Mouse (Mus musculus) myocyte (in vitro differentiated cells): Measurements from ENCODE around the gene Slc32a1. TPM values are rescaled to one million over a fixed set of nuclear protein-coding genes. Genes with fewer than 3 reads are reported as not detected.

ENCODE experiments used
- H3K27me3 ChIP-seq: one replicate; pipeline ENCODE4 v1.6.1; 2011; ENCODE audit not compliant: control insufficient read depth, insufficient read depth, insufficient read length
- H3K36me3 ChIP-seq: one replicate; pipeline ENCODE4 v1.6.1; 2011; ENCODE audit not compliant: control insufficient read depth, insufficient read depth
- H3K4me2 ChIP-seq: one replicate; pipeline ENCODE4 v1.6.1; 2011; ENCODE audit warnings: low read depth, control low read depth
- H3K4me3 ChIP-seq: one replicate; pipeline ENCODE4 v1.5.1; 2011; ENCODE audit warnings: mild to moderate bottlenecking, control low read depth, moderate library complexity
- H3K79me2 ChIP-seq: one replicate; pipeline ENCODE4 v1.6.1; 2011; ENCODE audit not compliant: control insufficient read depth, insufficient read depth
- H3ac ChIP-seq: one replicate; pipeline ENCODE4 v1.6.1; 2011; ENCODE audit not compliant: control insufficient read depth, insufficient read length
- CEBPB ChIP-seq: IDR thresholded peaks from 2 replicates; pipeline ENCODE4 v1.6.1; 2011; ENCODE audit warnings: mild to moderate bottlenecking, moderate library complexity; ENCODE audit not compliant: poor library complexity, insufficient read depth, severe bottlenecking
- E2F4 ChIP-seq: IDR thresholded peaks from one replicate; pipeline ENCODE4 v1.6.1; 2011; ENCODE audit warnings: mild to moderate bottlenecking, control low read depth, moderate library complexity; ENCODE audit not compliant: insufficient read depth
- MAX ChIP-seq: IDR thresholded peaks from one replicate; pipeline ENCODE4 v1.6.1; 2011; ENCODE audit warnings: low read depth, mild to moderate bottlenecking, control low read depth
- MYOD1 ChIP-seq, 3 experiments: IDR thresholded peaks; one replicate each; pipeline ENCODE4 v1.6.1; 2011; ENCODE audit warnings: control low read depth in 2 of 3, low read depth in 2 of 3, mild to moderate bottlenecking in 2 of 3, moderate library complexity in 1 of 3; ENCODE audit not compliant: insufficient read length in 2 of 3, control insufficient read depth in 1 of 3
- MYOG ChIP-seq, 3 experiments: IDR thresholded peaks; one replicate each; pipeline ENCODE4 v1.6.1; 2011; ENCODE audit warnings: control low read depth in 2 of 3, low read depth in 2 of 3, mild to moderate bottlenecking in 2 of 3; ENCODE audit not compliant: insufficient read length in 2 of 3, control insufficient read depth in 1 of 3, insufficient read depth in 1 of 3
- POLR2A ChIP-seq: IDR thresholded peaks from one replicate; pipeline ENCODE4 v1.6.1; 2011; ENCODE audit warnings: low read depth, mild to moderate bottlenecking, control low read depth, moderate library complexity; ENCODE audit not compliant: insufficient read length
- POLR2AphosphoS2 ChIP-seq: IDR thresholded peaks from one replicate; pipeline ENCODE4 v1.6.1; 2011; ENCODE audit warnings: low read depth, control low read depth; ENCODE audit not compliant: insufficient read length
- REST ChIP-seq: IDR thresholded peaks from one replicate; pipeline ENCODE4 v1.6.1; 2011; ENCODE audit warnings: mild to moderate bottlenecking, control low read depth, moderate library complexity; ENCODE audit not compliant: insufficient read depth, insufficient read length
- SRF ChIP-seq: IDR thresholded peaks from one replicate; pipeline ENCODE4 v1.6.1; 2011; ENCODE audit warnings: low read depth; ENCODE audit not compliant: control insufficient read depth, insufficient read length
- TCF12 ChIP-seq: IDR thresholded peaks from one replicate; pipeline ENCODE4 v1.6.1; 2011; ENCODE audit warnings: mild to moderate bottlenecking, control low read depth; ENCODE audit not compliant: poor library complexity, insufficient read depth, severe bottlenecking
- TCF3 ChIP-seq: IDR thresholded peaks from one replicate; pipeline ENCODE4 v1.6.1; 2011; ENCODE audit warnings: low read depth, control low read depth; ENCODE audit not compliant: insufficient read length
- USF1 ChIP-seq: IDR thresholded peaks from one replicate; pipeline ENCODE4 v1.6.1; 2011; ENCODE audit warnings: low read depth, mild to moderate bottlenecking, control low read depth, moderate library complexity
- polyA plus RNA-seq: library from polyadenylated mRNA; unstranded; fragments of >200 nt; fragmentation: generic; extraction: Trizol; gene quantifications from one replicate; pipeline ENCODE4 v1.2.1, GENCODE M21; 2012; ENCODE audit warnings: missing spikeins

Slc32a1 gene
- polyA plus RNA-seq, 1 experiment: not detected

- peaks cover 90% of the 10 kb centered on the region for H3K27me3 ChIP-seq
These were observed 4.7 kb downstream of the Slc32a1 start for GRCm38 (mm10) chr2:158615161-158615680.

GRCm38 (mm10) chr2:158615702-158616101 is 5.1 kb downstream of the Slc32a1 start:
- Histone ChIP-seq H3K27me3 (peaks cover 90% of the 10 kb centered on the region), H3K79me2 (no peaks in the 10 kb centered on the region), H3K4me2 (no peak overlapping the region), H3ac (no peak overlapping the region), H3K36me3 (no peaks in the 10 kb centered on the region), H3K4me3 (no peak overlapping the region)
- no peak for TF ChIP-seq MYOD1 (IDR thresholded peaks at IDR 0.05; ENCODE audit: control insufficient read depth in 1 of 3, insufficient read length in 2 of 3, low read depth in 2 of 3)

More at GRCm38 (mm10) chr2:158615161-158615680, 4.7 kb downstream of the Slc32a1 start:
- Histone ChIP-seq H3ac (no peak overlapping the region), H3K4me2 (no peak overlapping the region), H3K4me3 (no peak overlapping the region), H3K79me2 (no peaks in the 10 kb centered on the region), H3K36me3 (no peaks in the 10 kb centered on the region)
- no peak for TF ChIP-seq CEBPB
- no peak for TF ChIP-seq POLR2AphosphoS2
- TF ChIP-seq E2F4: no peak

DNA sequence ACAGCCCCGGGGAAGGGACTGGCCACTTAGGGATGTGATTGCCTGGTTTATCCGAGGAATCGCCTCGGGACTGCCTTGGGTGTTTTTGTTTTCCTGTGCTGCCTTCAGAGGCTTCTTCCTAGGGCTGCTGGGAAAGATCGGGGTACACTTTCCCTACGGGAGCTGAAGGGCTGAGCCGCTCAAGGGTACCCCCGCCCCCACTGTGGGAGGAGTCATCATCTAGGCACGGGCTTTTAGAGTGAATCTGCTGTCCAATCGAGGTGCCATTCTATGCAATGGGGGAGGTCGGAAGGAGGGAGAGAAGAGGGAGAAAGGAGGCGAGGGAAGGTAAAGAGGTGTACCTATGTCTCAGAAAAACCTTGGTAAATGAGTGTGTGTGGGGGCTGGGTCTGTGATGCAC is 5.7 kb downstream of the Slc32a1 start:
- TF ChIP-seq POLR2AphosphoS2 (no peak), TCF12 (no peak), SRF (no peak), TCF3 (no peak), POLR2A (no peak), E2F4 (no peak), REST (no peak), CEBPB (no peak), MAX (no peak), MYOG (IDR thresholded peaks at IDR 0.05; ENCODE audit: control insufficient read depth in 1 of 3, insufficient read depth in 1 of 3, insufficient read length in 2 of 3, low read depth in 2 of 3) (no peak), USF1 (no peak), MYOD1 (IDR thresholded peaks at IDR 0.05; ENCODE audit: control insufficient read depth in 1 of 3, insufficient read length in 2 of 3, low read depth in 2 of 3) (no peak)
- peaks cover 90% of the 10 kb centered on the region for H3K27me3 ChIP-seq
- H3K36me3 ChIP-seq: no peaks in the 10 kb centered on the region
- H3K4me3 ChIP-seq: no peak overlapping the region
- H3ac ChIP-seq: no peak overlapping the region
- no peak overlapping the region for H3K4me2 ChIP-seq
- no peaks in the 10 kb centered on the region for H3K79me2 ChIP-seq

DNA sequence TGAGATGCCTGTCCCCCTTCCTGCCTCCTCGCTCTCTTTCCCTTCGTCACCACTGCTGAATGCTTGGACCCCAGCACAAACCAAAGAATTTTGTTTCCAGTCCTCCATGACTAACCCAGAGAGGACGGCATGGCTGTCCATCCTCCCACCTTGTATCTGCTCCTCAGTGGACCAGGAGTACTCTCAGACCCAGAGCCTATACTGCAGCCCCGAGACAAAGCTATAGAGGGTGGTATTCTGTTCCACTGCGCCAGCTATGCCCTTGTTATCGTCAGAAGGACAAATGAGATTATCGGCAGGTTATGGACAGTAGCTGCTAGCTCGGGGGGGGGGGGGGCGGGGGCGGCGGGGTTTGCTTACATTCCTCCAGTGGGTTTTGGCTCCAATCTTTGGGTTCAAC is 6.2 kb downstream of the Slc32a1 start:
- H3K79me2 ChIP-seq: no peaks in the 10 kb centered on the region
- no peak overlapping the region for H3K4me2 ChIP-seq
- no peak overlapping the region for H3ac ChIP-seq
- H3K36me3 ChIP-seq: no peaks in the 10 kb centered on the region
- H3K27me3 ChIP-seq: peaks cover 86% of the 10 kb centered on the region
- no peak overlapping the region for H3K4me3 ChIP-seq
- TF ChIP-seq SRF: no peak
- TF ChIP-seq USF1: no peak
- TF ChIP-seq POLR2A: no peak
- TF ChIP-seq MAX: no peak
- TF ChIP-seq POLR2AphosphoS2: no peak
- no peak for TF ChIP-seq TCF3
- no peak for TF ChIP-seq MYOD1 (IDR thresholded peaks at IDR 0.05; ENCODE audit: control insufficient read depth in 1 of 3, insufficient read length in 2 of 3, low read depth in 2 of 3)
- no peak for TF ChIP-seq REST
- no peak for TF ChIP-seq TCF12
- TF ChIP-seq CEBPB: no peak
- TF ChIP-seq MYOG (IDR thresholded peaks at IDR 0.05; ENCODE audit: control insufficient read depth in 1 of 3, insufficient read depth in 1 of 3, insufficient read length in 2 of 3, low read depth in 2 of 3): no peak
- TF ChIP-seq E2F4: no peak

GRCm38 (mm10) chr2:158624718-158625222 is 14.2 kb downstream of the Slc32a1 start, which contains the start of gene Actr5:
Gene Actr5 (plus strand): TSS chr2:158624888.
- Histone ChIP-seq H3K4me3 (peak within 1 kb of the TSS; percentile 64), H3K79me2 (no peaks in the 10 kb centered on the region), H3K36me3 (peaks cover 4% of the 10 kb centered on the region), H3ac (peak within 1 kb of the TSS; percentile 55), H3K27me3 (peaks cover 15% of the 10 kb centered on the region), H3K4me2 (peak within 1 kb of the TSS; percentile 91)
- TF ChIP-seq MAX: no peak
- no peak for TF ChIP-seq TCF12
- TF ChIP-seq E2F4: no peak
- no peak for TF ChIP-seq MYOD1 (IDR thresholded peaks at IDR 0.05; ENCODE audit: control insufficient read depth in 1 of 3, insufficient read length in 2 of 3, low read depth in 2 of 3)
- TF ChIP-seq USF1: no peak
- peak; percentile 76 for TF ChIP-seq POLR2A
- TF ChIP-seq SRF: peak; percentile 38
- TF ChIP-seq TCF3: no peak
- no peak for TF ChIP-seq CEBPB
- peak; percentile 66 for TF ChIP-seq POLR2AphosphoS2
- TF ChIP-seq MYOG (IDR thresholded peaks at IDR 0.05; ENCODE audit: control insufficient read depth in 1 of 3, insufficient read depth in 1 of 3, insufficient read length in 2 of 3, low read depth in 2 of 3): no peak
- no peak for TF ChIP-seq REST
